Mouse (Mus musculus): Measurements from ENCODE around the gene BC048562. TPM values are rescaled to one million over a fixed set of nuclear protein-coding genes. Genes with fewer than 3 reads are reported as not detected.

BC048562 gene
- total RNA-seq, 2 experiments from 2014 or later, result not detected

Other genes starting within 250 kb of the BC048562 start
- gene Bsn, start 246.1 kb upstream of the BC048562 start, total RNA-seq (2021), result under 1 TPM; 0.02 TPM
- 100 to 1,000 TPM; 166 to 173 TPM for gene Dag1, start 172.5 kb upstream of the BC048562 start, total RNA-seq (2021)
- 10 to 100 TPM; 12.3 to 13.1 TPM for gene Nicn1, start 146.1 kb upstream of the BC048562 start, total RNA-seq (2021)
- gene Amt, start 139.6 kb upstream of the BC048562 start, total RNA-seq (2021), result 1 to 10 TPM in 1 of 2 experiments, under 1 TPM in 1; 0.83 to 1.0 TPM
- gene Rhoa, start 130.4 kb upstream of the BC048562 start, total RNA-seq (2021), result 100 to 1,000 TPM in 1 of 2 experiments, 10 to 100 TPM in 1; 91.8 to 111 TPM
- 10 to 100 TPM; 28.0 to 35.6 TPM for gene Tcta, start 130.3 kb upstream of the BC048562 start, total RNA-seq (2021)
- gene Gpx1, start 97.6 kb upstream of the BC048562 start, total RNA-seq (2021), result 10 to 100 TPM; 63.2 to 67.5 TPM
- gene Usp4, start 88.6 kb upstream of the BC048562 start, total RNA-seq (2021), result 10 to 100 TPM; 81.6 to 89.2 TPM
- gene 1700102P08Rik, start 43.7 kb upstream of the BC048562 start, total RNA-seq (2021), result 1 to 10 TPM in 1 of 2 experiments, under 1 TPM in 1; 0.85 to 1.4 TPM
- gene Ccdc36, start 8.0 kb upstream of the BC048562 start, total RNA-seq (2021), result not detected
- gene Ccdc71, start 24.0 kb downstream of the BC048562 start, total RNA-seq (2021), result 10 to 100 TPM; 14.4 to 15.2 TPM
- 1 to 10 TPM; 1.8 to 2.2 TPM for gene Klhdc8b, start 25.1 kb downstream of the BC048562 start, total RNA-seq (2021)
- gene Lamb2, start 43.3 kb downstream of the BC048562 start, total RNA-seq (2021), result 100 to 1,000 TPM; 117 to 126 TPM
- 100 to 1,000 TPM; 126 to 127 TPM for gene Usp19, start 54.1 kb downstream of the BC048562 start, total RNA-seq (2021)
- 10 to 100 TPM; 83.0 to 86.4 TPM for gene Qars, start 71.2 kb downstream of the BC048562 start, total RNA-seq (2021)
- gene Qrich1, start 80.3 kb downstream of the BC048562 start, total RNA-seq (2021), result 10 to 100 TPM; 47.3 to 57.4 TPM
- gene Impdh2, start 123.8 kb downstream of the BC048562 start, total RNA-seq (2021), result 10 to 100 TPM; 61.3 to 63.2 TPM
- 10 to 100 TPM; 29.3 to 30.0 TPM for gene Ndufaf3, start 131.0 kb downstream of the BC048562 start, total RNA-seq (2021)
- 1 to 10 TPM; 7.5 to 8.9 TPM for gene Dalrd3, start 133.4 kb downstream of the BC048562 start, total RNA-seq (2021)
- gene Wdr6, start 142.3 kb downstream of the BC048562 start, total RNA-seq (2021), result 1 to 10 TPM; 6.4 to 7.9 TPM
- 1 to 10 TPM; 3.4 to 4.1 TPM for gene P4htm, start 161.2 kb downstream of the BC048562 start, total RNA-seq (2021)
- gene Arih2, start 212.9 kb downstream of the BC048562 start, total RNA-seq (2021), result 10 to 100 TPM; 73.1 to 84.5 TPM
- 10 to 100 TPM; 68.1 to 85.0 TPM for gene Slc25a20, start 225.6 kb downstream of the BC048562 start, total RNA-seq (2021)

All from gastrocnemius, adult 18-20 months (tissue).